Mouse (Mus musculus): ENCODE results near the gene Slc6a4.
"Not testable (repeated sequence)": the region's sequence is repeated elsewhere in the genome, so short reads cannot be mapped to it uniquely, and the experiment has no call there.

Slc6a4 gene

DNA sequence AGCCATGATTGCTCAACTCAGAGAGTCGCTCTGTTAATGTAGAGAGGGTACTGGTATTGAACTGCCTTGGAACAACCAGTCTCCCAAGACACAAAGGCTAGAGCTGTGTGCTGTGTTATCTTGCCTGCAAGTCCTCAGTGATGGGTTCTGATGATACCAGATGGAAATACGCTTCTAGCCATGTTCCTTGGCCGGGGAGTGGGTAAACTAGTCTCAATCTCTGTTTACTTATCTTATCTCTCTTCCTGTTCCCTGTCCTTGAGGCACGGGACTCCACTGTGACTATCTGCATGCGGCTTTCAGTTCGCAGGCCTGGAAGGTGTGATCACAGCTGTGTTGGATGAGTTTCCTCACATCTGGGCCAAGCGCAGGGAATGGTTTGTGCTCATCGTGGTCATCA, 21.1 kb downstream of the Slc6a4 start:
- DNase-seq (ENCODE audit: low read depth): no peak

DNA sequence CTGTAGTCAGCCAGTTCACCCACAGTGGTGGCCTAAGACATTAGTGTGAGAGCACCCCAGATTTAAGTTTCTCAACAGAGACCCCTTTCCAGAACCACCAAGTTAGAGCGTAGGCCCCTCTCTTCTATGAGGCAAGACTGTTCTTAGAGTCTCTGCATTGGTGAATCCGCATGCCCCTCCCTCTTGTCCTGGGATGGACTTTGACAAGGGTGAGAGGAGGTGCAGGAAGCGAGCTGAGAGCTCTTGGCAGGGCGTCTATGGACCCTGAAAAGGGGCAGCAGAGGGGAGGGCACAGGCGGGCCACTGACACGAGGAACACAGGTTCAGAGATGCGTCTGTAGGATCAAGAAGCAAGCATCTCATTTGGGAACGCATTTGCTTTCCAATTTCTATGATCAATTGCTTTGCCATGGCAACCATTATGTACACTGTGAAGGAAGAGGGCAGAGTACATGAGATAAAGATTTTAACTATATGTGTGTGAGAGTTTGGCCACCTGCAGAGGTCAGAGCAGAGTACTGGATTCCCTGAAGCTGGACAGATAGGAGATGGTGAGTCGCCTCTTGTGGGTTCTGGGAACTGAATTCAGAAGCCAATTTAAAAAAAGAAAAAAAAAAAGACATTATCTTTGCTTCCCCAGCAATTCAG, 23.5 kb downstream of the Slc6a4 start:
- no peak for DNase-seq (ENCODE audit: low read depth)

DNA sequence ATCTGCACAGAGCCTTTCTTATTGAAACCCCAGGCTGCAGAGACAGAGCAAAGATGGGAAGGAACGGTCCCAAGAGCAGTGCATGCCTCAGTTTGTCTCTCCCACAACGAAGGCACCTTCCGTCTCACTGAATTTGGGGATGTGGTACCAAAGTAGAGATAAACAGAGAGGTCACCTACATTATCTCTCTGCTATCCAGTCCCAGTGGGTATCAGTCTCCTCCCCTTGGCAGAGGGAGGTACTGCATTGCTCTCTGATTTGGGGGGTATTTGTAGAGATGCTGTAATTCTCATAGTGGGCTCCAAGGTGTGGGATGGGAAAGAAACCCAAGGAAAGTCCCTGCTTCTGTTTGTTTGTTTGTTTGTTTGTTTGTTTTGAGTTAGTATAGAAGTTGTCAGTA, 28.2 kb downstream of the Slc6a4 start:
- DNase-seq (ENCODE audit: low read depth): no peak

DNA sequence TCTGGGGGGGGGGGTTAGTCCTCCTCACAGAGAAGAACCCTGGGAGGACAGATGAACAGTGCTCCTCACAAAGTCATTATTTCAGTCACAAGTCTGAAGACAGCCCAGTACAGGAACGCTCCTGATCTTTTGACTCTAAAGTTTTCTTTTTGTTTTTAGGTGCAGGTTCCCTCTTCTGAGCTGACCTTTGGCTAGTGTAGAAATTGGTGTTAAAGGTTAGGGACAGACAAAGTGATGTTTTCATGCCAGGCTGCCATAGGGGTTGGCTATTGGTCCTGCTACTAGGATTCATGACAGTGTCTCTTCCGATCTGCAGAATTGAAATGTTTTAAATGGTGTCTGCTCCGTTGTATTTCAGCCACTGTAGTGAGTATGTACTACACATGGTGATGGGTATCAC, 29.8 kb downstream of the Slc6a4 start:
- DNase-seq (ENCODE audit: low read depth): no peak

DNA sequence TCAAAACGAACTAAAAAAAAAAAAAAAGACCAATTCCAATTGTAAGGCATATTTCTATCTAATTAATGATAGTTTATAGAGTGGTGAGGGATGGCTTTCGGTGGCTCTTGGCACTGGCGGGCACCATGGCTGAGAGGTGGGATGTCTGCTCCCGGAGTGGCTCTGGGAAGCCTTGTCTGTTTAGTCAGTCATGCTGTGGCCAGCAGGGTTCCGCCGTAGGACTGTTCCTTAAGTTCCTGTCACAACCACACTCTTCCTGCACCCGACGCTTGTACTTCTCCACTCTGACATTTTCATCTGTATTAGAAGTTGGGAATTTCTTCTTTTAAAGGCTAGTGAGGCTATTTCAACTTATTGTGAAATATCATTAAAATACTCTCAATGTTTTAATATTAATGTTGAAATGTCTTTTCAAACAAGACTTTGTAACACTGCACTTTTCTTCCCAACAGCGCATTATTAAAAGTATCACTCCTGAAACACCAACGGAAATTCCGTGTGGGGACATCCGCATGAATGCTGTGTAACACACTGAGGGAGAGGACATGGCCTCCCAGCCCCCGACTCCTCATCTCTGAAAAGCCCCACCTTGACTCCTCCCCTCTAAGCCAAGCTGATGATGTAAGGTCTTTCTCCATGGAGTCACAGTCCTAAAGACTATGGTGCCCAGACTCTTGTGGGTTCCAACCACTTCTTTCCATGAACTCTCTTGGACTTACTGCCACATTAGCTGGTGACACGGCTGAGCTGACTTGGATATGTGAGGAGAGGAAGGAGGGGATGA, 32.9 kb downstream of the Slc6a4 start:
- no peak for DNase-seq (ENCODE audit: low read depth)

DNA sequence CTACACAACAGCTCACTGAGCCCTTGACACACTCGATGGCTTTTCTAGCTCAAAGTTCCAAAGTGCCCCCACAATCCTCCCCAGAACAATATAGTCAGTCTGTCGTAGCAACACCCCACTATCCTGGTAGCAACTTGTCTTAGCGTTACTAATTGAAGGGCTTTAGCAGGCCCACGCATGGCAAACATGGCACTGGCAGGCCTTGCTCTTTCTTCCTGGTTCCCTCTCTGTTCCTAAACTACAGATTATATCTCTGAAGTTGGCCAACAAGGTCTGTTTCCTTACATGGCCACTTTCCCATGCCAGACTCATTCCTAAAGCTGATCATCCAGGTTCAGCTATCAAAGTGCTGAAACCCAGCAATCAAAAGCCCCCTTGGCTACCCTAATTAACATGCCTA, 43.5 kb downstream of the Slc6a4 start:
- DNase-seq (ENCODE audit: low read depth): no peak

DNA sequence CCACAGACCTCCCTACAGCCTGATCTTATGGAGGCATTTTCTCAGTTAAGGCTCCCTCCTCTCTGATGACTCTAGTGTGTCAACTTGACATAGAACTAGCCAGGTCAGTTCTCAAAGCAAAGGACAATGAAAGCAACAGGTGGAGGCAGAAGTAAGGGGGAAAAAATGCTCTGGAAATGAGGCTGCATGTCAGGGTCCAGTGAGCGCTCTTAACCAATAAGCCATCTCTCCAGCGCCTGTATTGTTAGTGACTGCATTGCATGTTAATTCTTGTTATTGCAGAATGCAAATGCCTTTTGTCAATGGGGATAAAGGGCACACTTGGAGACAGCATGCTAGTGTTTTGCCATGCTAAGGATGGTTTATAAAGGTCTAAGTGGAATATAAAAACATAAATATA, 44.4 kb downstream of the Slc6a4 start:
- no peak for DNase-seq (ENCODE audit: low read depth)

DNA sequence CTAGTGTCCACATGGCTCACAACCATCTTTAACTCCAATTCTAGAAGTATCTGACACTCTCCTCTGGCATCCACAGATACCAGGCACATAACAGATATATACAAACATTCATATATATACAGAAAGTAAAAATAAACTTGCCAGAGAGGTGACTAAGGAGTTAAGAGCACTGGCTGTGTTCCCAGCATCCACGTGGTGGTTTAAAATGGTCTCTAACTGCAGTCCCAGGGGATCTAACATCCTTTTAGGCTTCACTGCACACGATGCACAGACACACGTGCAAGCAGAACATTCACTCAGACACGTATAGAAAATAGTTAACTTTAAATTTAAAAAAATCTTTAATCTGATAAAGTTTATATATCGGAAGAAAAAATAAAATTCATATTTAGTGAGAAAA, 63.5 kb downstream of the Slc6a4 start:
- no peak for DNase-seq (ENCODE audit: low read depth)

DNA sequence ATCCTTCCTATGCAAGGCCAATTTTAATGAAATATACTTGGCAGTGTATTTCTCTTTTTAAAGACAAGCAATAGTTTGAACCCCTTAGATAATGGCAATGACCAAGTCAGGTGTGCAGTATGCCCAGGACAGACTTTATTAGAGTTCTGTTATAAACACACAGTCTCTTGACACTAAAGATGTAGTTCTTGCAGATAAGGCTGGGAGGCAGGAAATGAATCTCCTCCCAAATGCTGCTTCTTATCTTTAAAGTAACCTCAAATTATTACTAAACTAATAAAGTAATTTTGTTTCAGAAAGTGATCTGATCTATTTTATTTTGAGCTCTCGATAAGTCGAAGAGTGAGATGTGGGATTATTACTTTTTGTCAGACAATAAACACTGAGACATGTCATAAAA, 65.0 kb downstream of the Slc6a4 start:
- DNase-seq (ENCODE audit: low read depth): no peak

DNA sequence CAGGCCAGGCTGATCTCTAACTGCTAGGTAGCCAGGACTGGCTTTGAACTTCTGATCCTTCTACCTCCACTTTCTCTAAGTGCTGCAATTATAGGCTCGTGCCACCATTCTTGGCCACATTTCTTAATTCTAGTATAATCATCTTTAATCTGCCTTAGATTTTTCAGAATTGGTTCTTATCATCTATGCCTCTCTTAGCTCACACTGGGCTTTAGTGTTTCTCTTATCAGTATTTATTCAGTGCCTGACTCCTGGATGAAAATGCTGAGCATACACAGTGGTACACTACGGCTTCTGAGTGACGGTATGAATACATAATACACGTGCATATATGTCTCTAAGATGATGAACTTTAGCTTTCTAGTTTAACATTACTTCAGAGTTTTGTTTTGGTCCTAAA, 70.4 kb downstream of the Slc6a4 start:
- no peak for DNase-seq (ENCODE audit: low read depth)

DNA sequence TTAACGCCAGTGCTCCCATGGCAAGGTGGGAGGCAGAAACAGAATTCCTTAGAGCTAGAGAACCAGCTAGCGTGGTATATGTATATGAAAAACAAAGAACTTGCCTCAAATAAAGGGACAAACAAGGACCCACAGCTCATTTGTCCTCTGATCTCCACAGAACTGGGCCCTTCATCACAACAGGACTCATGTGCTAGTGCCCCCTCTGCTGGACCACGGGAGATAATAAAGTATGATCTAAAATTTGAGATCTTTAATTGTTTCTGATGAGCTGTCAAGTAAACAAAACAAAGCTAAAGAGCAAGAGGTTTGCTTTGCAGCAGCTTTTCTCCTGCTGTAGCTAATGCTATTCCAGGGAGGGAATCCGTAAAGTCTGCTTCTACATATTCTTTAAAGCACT, 72.3 kb downstream of the Slc6a4 start:
- no peak for DNase-seq (ENCODE audit: low read depth)

DNA sequence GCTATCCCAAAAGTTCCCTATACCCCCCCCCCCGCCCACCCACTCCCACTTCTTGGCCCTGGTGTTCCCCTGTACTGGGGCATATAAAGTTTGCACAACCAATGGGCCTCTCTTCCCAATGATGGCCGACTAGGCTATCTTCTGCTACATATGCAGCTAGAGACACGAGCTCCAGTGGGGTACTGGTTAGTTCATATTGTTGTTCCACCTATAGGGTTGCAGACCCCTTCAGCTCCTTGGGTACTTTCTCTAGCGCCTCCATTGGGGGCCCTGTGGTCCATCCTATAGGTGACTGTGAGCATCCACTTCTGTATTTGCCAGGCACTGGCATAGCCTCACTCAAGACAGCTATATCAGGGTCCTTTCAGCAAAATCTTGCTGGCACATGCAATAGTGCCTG, 78.9 kb downstream of the Slc6a4 start:
- not testable (repeated sequence) for DNase-seq (ENCODE audit: low read depth)

DNA sequence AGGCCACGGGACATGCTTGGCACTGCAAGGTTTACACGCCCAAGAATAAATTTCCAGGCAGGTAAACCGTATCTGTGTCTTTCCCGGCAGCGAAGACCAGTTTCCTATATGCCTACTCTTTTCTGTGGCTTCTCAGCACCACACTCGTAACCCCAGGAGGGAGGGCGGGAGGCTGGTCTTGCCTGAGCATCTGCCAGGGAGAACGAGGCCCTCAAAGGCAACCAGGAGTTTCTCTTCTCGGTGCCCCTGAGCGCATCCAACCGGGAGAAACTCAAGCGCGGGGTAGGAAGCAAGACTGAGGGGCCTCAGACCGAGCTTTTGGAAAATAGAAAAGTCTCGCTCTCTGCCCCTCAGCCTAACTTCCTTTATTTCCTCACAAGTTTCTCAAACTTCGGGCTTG, 79.4 kb downstream of the Slc6a4 start:
- no peak for DNase-seq (ENCODE audit: low read depth)

DNA sequence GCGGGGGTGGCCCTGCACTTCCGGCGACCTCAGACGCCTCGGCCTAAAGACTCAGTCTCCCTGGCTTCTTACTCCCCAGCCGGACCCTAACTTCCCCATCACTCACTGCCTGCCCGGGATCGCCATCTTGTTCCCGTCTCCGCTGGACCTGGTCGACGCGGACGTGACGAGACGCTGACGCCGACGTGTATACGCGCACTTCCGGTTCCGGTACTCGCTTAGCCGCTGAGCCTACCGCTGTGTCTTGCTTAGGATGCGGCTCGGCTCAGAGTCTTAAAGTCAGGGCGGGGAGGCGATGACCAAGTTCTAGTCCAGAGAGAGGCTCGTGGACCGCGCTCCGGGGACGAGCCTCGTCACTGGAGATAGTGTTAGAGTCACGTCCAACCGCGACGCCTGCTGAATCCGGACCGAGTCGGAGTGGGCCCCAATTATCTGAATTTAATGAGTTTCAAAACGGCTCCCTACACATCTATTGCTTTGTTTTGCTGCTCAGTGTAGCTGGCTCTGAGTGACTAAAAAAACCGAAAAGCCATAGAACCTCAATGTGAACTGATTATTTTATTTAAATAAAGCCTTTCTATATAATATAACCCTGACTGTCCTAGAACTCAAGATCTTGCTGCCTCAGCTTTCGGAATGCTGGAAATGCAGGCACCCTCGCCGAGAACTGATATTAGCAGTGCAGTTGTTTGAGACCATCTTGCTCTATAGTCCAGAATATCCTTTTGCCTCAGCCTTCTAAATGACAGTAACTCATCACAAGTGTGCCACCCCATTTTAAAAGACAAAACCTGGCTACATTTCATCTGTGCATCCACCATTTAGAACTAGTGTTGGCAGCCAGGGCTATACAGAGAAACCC, 80.1 kb downstream of the Slc6a4 start, which contains the start of gene Nsrp1:
Nsrp1 (minus strand) TSS at position 163 of the 862 bp plus-strand sequence.
- DNase-seq (ENCODE audit: low read depth): peak; percentile 72

DNA sequence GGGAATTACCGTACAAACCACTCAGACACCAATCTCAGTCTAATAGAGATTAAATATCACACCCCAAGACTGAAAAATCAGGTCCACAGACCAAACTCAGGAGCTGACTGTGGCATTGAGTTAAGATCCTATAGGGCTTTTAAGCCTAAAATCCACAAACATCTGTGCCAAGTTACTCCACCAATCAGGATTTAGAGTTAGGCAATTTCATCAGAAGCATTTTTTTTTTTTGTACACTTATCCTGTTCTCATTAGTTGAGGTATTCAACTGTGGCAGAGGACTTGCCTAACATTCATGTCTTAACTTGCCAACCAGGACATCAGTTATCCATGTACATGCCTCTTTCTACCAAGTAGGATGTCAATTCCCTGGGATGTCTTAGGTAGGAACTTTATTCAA, 81.0 kb downstream of the Slc6a4 start:
- DNase-seq (ENCODE audit: low read depth): no peak
